Mouse (Mus musculus): ENCODE data around the gene Tbx10. TPM values are rescaled to one million over a fixed set of nuclear protein-coding genes. Genes with fewer than 3 reads are reported as not detected.

Gene Tbx10
- polyA plus RNA-seq, 1 experiment = 0.04 TPM

GRCm38 (mm10) chr19:4000119-4000900 is 7.8 kb downstream of the Tbx10 start, which contains the start of the genes Nudt8 and Gm49405:
Gene Nudt8, plus strand, starts transcription at chr19:4000580.
Gene Gm49405, plus strand, starts transcription at chr19:4000626.
- Histone ChIP-seq H3ac (ENCODE audit: control insufficient read depth, insufficient read length) (peak within 1 kb of the TSS; percentile 21), H3K4me2 (ENCODE audit: low read depth) (peak within 1 kb of the TSS; percentile 87), H3K27me3 (ENCODE audit: control insufficient read depth, insufficient read depth, insufficient read length) (no peaks in the 10 kb centered on the region), H3K4me3 (peak within 1 kb of the TSS; percentile 35), H3K36me3 (ENCODE audit: control insufficient read depth, insufficient read depth) (peaks cover under 1% of the 10 kb centered on the region), H3K79me2 (ENCODE audit: control insufficient read depth, insufficient read depth) (no peaks in the 10 kb centered on the region)
- TF ChIP-seq CEBPB (IDR thresholded peaks at IDR 0.05; ENCODE audit: insufficient read depth, poor library complexity, severe bottlenecking) (no peak), USF1 (IDR thresholded peaks at IDR 0.05; ENCODE audit: low read depth) (no peak), E2F4 (IDR thresholded peaks at IDR 0.05; ENCODE audit: insufficient read depth) (no peak), MYOG (IDR thresholded peaks at IDR 0.05; ENCODE audit: control insufficient read depth in 1 of 3, insufficient read depth in 1 of 3, insufficient read length in 2 of 3, low read depth in 2 of 3) (peak in 2 of 3 experiments; percentile 59 to 66), SRF (IDR thresholded peaks at IDR 0.05; ENCODE audit: control insufficient read depth, insufficient read length, low read depth) (no peak), MYOD1 (IDR thresholded peaks at IDR 0.05; ENCODE audit: control insufficient read depth in 1 of 3, insufficient read length in 2 of 3, low read depth in 2 of 3) (peak in 1 of 3 experiments; percentile 80), POLR2A (IDR thresholded peaks at IDR 0.05; ENCODE audit: insufficient read length, low read depth) (peak; percentile 99), MAX (IDR thresholded peaks at IDR 0.05; ENCODE audit: low read depth) (no peak), POLR2AphosphoS2 (IDR thresholded peaks at IDR 0.05; ENCODE audit: insufficient read length, low read depth) (peak; percentile 96), REST (IDR thresholded peaks at IDR 0.05; ENCODE audit: insufficient read depth, insufficient read length) (no peak), TCF3 (IDR thresholded peaks at IDR 0.05; ENCODE audit: insufficient read length, low read depth) (no peak), TCF12 (IDR thresholded peaks at IDR 0.05; ENCODE audit: insufficient read depth, poor library complexity, severe bottlenecking) (no peak)

GRCm38 (mm10) chr19:4000949-4001525 is 8.5 kb downstream of the Tbx10 start:
- TF ChIP-seq CEBPB (IDR thresholded peaks at IDR 0.05; ENCODE audit: insufficient read depth, poor library complexity, severe bottlenecking) (no peak), E2F4 (IDR thresholded peaks at IDR 0.05; ENCODE audit: insufficient read depth) (no peak), USF1 (IDR thresholded peaks at IDR 0.05; ENCODE audit: low read depth) (no peak), REST (IDR thresholded peaks at IDR 0.05; ENCODE audit: insufficient read depth, insufficient read length) (no peak), SRF (IDR thresholded peaks at IDR 0.05; ENCODE audit: control insufficient read depth, insufficient read length, low read depth) (no peak), MYOD1 (IDR thresholded peaks at IDR 0.05; ENCODE audit: control insufficient read depth in 1 of 3, insufficient read length in 2 of 3, low read depth in 2 of 3) (no peak), POLR2A (IDR thresholded peaks at IDR 0.05; ENCODE audit: insufficient read length, low read depth) (no peak), TCF12 (IDR thresholded peaks at IDR 0.05; ENCODE audit: insufficient read depth, poor library complexity, severe bottlenecking) (no peak), MAX (IDR thresholded peaks at IDR 0.05; ENCODE audit: low read depth) (no peak), POLR2AphosphoS2 (IDR thresholded peaks at IDR 0.05; ENCODE audit: insufficient read length, low read depth) (no peak), MYOG (IDR thresholded peaks at IDR 0.05; ENCODE audit: control insufficient read depth in 1 of 3, insufficient read depth in 1 of 3, insufficient read length in 2 of 3, low read depth in 2 of 3) (no peak)
- H3K4me3 ChIP-seq = peak overlapping the region; percentile 35
- H3ac ChIP-seq (ENCODE audit: control insufficient read depth, insufficient read length) = peak overlapping the region; percentile 21
- H3K36me3 ChIP-seq (ENCODE audit: control insufficient read depth, insufficient read depth) = peaks cover 7% of the 10 kb centered on the region
- peak overlapping the region; percentile 80 for H3K4me2 ChIP-seq (ENCODE audit: low read depth)
- no peaks in the 10 kb centered on the region for H3K79me2 ChIP-seq (ENCODE audit: control insufficient read depth, insufficient read depth)
- H3K27me3 ChIP-seq (ENCODE audit: control insufficient read depth, insufficient read depth, insufficient read length) = no peaks in the 10 kb centered on the region

DNA sequence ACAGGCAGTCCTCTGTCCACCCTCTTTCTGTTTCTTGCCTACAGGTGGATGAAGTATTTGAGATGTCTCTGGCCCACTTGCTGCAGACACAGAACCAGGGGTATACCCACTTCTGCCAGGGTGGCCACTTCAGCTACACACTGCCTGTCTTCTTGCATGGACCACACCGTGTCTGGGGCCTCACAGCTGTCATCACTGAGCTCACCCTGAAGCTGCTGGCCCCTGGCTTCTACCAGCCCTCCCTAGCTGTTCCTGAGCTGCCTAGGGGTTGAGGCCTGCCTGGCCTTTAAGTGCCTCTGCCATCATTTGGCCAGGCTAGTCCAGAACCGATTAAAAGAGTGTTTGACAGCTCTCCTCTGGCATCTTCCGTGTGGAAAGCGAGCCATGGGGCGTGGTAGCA is 9.2 kb downstream of the Tbx10 start:
- peak in 2 of 3 experiments; percentile 10 to 32 for TF ChIP-seq MYOD1 (IDR thresholded peaks at IDR 0.05; ENCODE audit: control insufficient read depth in 1 of 3, insufficient read length in 2 of 3, low read depth in 2 of 3)
- no peak for TF ChIP-seq POLR2A (IDR thresholded peaks at IDR 0.05; ENCODE audit: insufficient read length, low read depth)
- peak in 1 of 3 experiments; percentile 47 for TF ChIP-seq MYOG (IDR thresholded peaks at IDR 0.05; ENCODE audit: control insufficient read depth in 1 of 3, insufficient read depth in 1 of 3, insufficient read length in 2 of 3, low read depth in 2 of 3)
- TF ChIP-seq USF1 (IDR thresholded peaks at IDR 0.05; ENCODE audit: low read depth) = no peak
- Histone ChIP-seq H3K4me2 (ENCODE audit: low read depth) (peak overlapping the region; percentile 80), H3K27me3 (ENCODE audit: control insufficient read depth, insufficient read depth, insufficient read length) (no peaks in the 10 kb centered on the region), H3K36me3 (ENCODE audit: control insufficient read depth, insufficient read depth) (peaks cover 7% of the 10 kb centered on the region), H3K4me3 (peak overlapping the region; percentile 35), H3ac (ENCODE audit: control insufficient read depth, insufficient read length) (no peak overlapping the region), H3K79me2 (ENCODE audit: control insufficient read depth, insufficient read depth) (no peaks in the 10 kb centered on the region)

DNA sequence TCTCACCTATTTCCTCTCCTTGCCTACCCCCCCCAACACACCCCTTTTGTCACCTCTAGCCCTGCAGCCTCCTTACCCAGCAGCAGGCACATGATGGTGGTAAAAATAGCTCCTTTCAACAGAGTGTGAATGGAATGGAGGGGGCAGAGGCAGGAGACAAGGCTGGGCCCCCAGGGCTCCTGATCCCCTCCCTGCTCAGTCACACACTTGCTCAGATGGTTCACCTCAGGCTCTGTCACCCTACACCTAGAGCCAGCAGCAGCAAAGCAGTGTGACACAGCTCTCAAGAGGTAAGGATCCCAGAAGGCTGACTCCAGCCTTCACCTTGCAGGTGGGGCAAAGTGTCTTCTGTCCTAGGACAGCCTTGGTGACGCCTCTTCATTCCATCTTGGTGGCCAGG is 10.6 kb downstream of the Tbx10 start, which contains the start of gene Doc2g:
Doc2g (plus strand) TSS at position 202 of the 400 bp plus-strand sequence.
- H3K4me3 ChIP-seq = no peak within 1 kb of the TSS

More for the DNA sequence above, 10.6 kb downstream of the Tbx10 start, which contains the start of gene Doc2g:
- Histone ChIP-seq H3K36me3 (ENCODE audit: control insufficient read depth, insufficient read depth) (peaks cover 7% of the 10 kb centered on the region), H3K4me2 (ENCODE audit: low read depth) (peak within 1 kb of the TSS; percentile 2), H3ac (ENCODE audit: control insufficient read depth, insufficient read length) (no peak within 1 kb of the TSS), H3K27me3 (ENCODE audit: control insufficient read depth, insufficient read depth, insufficient read length) (no peaks in the 10 kb centered on the region), H3K79me2 (ENCODE audit: control insufficient read depth, insufficient read depth) (no peaks in the 10 kb centered on the region)
- TF ChIP-seq SRF (IDR thresholded peaks at IDR 0.05; ENCODE audit: control insufficient read depth, insufficient read length, low read depth) = no peak
- no peak for TF ChIP-seq TCF3 (IDR thresholded peaks at IDR 0.05; ENCODE audit: insufficient read length, low read depth)
- TF ChIP-seq POLR2AphosphoS2 (IDR thresholded peaks at IDR 0.05; ENCODE audit: insufficient read length, low read depth) = peak; percentile 12
